Mouse (Mus musculus): Measurements from ENCODE around the gene Cacna2d2. TPM values are rescaled to one million over a fixed set of nuclear protein-coding genes. Genes with fewer than 3 reads are reported as not detected.

The Cacna2d2 gene
- polyA plus RNA-seq, 1 experiment: 0.72 TPM

- WGBS: 66% methylated on average over 12 of the region's 12 CpGs
- Histone ChIP-seq H3K4me3 (replicated peaks; ENCODE audit: extremely low read depth, low read depth, low read length) (no peak overlapping the region), H3K4me1 (ENCODE audit: control insufficient read depth, insufficient read depth, low read length) (no peaks in the 10 kb centered on the region)
- no peak for DNase-seq
- TF ChIP-seq CTCF (IDR thresholded peaks at IDR 0.05; ENCODE audit: insufficient read depth, low read length) (no peak), POLR2A (IDR thresholded peaks at IDR 0.05; ENCODE audit: borderline replicate concordance, extremely low read depth, low read depth, low read length) (no peak)
Measured at GRCm38 (mm10) chr9:107424485-107425175, 25.2 kb downstream of the Cacna2d2 start.

GRCm38 (mm10) chr9:107427876-107428275 is 28.5 kb downstream of the Cacna2d2 start:
- H3K4me3 ChIP-seq (replicated peaks; ENCODE audit: extremely low read depth, low read depth, low read length): no peak overlapping the region
- no peaks in the 10 kb centered on the region for H3K4me1 ChIP-seq (ENCODE audit: control insufficient read depth, insufficient read depth, low read length)
- TF ChIP-seq POLR2A (IDR thresholded peaks at IDR 0.05; ENCODE audit: borderline replicate concordance, extremely low read depth, low read depth, low read length): no peak
- 66% methylated on average over 7 of the region's 7 CpGs for WGBS
- DNase-seq: no peak

GRCm38 (mm10) chr9:107428451-107429186 is 29.2 kb downstream of the Cacna2d2 start:
- 42% methylated on average over 5 of the region's 5 CpGs for WGBS
- TF ChIP-seq CTCF (IDR thresholded peaks at IDR 0.05; ENCODE audit: insufficient read depth, low read length) (no peak), POLR2A (IDR thresholded peaks at IDR 0.05; ENCODE audit: borderline replicate concordance, extremely low read depth, low read depth, low read length) (no peak)
- no peak for DNase-seq
- no peaks in the 10 kb centered on the region for H3K4me1 ChIP-seq (ENCODE audit: control insufficient read depth, insufficient read depth, low read length)
- H3K4me3 ChIP-seq (replicated peaks; ENCODE audit: extremely low read depth, low read depth, low read length): no peak overlapping the region

GRCm38 (mm10) chr9:107430445-107430844 is 31.0 kb downstream of the Cacna2d2 start:
- no peak overlapping the region for H3K4me3 ChIP-seq (replicated peaks; ENCODE audit: extremely low read depth, low read depth, low read length)
- no peak for TF ChIP-seq CTCF (IDR thresholded peaks at IDR 0.05; ENCODE audit: insufficient read depth, low read length)
- no peak for TF ChIP-seq POLR2A (IDR thresholded peaks at IDR 0.05; ENCODE audit: borderline replicate concordance, extremely low read depth, low read depth, low read length)
- DNase-seq: no peak
- H3K4me1 ChIP-seq (ENCODE audit: control insufficient read depth, insufficient read depth, low read length): no peaks in the 10 kb centered on the region
- 65% methylated on average over 12 of the region's 12 CpGs for WGBS

- Histone ChIP-seq H3K4me1 (ENCODE audit: control insufficient read depth, insufficient read depth, low read length) (no peaks in the 10 kb centered on the region), H3K4me3 (replicated peaks; ENCODE audit: extremely low read depth, low read depth, low read length) (no peak overlapping the region)
- no peak for DNase-seq
- TF ChIP-seq CTCF (IDR thresholded peaks at IDR 0.05; ENCODE audit: insufficient read depth, low read length): no peak
- no peak for TF ChIP-seq POLR2A (IDR thresholded peaks at IDR 0.05; ENCODE audit: borderline replicate concordance, extremely low read depth, low read depth, low read length)
- 48% methylated on average over 3 of the region's 3 CpGs for WGBS
Measured at GRCm38 (mm10) chr9:107432546-107432945, 33.1 kb downstream of the Cacna2d2 start.

- TF ChIP-seq CTCF (IDR thresholded peaks at IDR 0.05; ENCODE audit: insufficient read depth, low read length) (no peak), POLR2A (IDR thresholded peaks at IDR 0.05; ENCODE audit: borderline replicate concordance, extremely low read depth, low read depth, low read length) (no peak)
- Histone ChIP-seq H3K4me3 (replicated peaks; ENCODE audit: extremely low read depth, low read depth, low read length) (no peak overlapping the region), H3K4me1 (ENCODE audit: control insufficient read depth, insufficient read depth, low read length) (no peaks in the 10 kb centered on the region)
- DNase-seq: no peak
- 28% methylated on average over 6 of the region's 6 CpGs for WGBS
Measured at GRCm38 (mm10) chr9:107434851-107435250, 35.4 kb downstream of the Cacna2d2 start.

GRCm38 (mm10) chr9:107435285-107435684 is 35.9 kb downstream of the Cacna2d2 start:
- no peak for DNase-seq
- TF ChIP-seq CTCF (IDR thresholded peaks at IDR 0.05; ENCODE audit: insufficient read depth, low read length) (no peak), POLR2A (IDR thresholded peaks at IDR 0.05; ENCODE audit: borderline replicate concordance, extremely low read depth, low read depth, low read length) (no peak)
- no peak overlapping the region for H3K4me3 ChIP-seq (replicated peaks; ENCODE audit: extremely low read depth, low read depth, low read length)
- 25% methylated on average over 6 of the region's 6 CpGs for WGBS
- no peaks in the 10 kb centered on the region for H3K4me1 ChIP-seq (ENCODE audit: control insufficient read depth, insufficient read depth, low read length)

GRCm38 (mm10) chr9:107442891-107443290 is 43.5 kb downstream of the Cacna2d2 start:
- H3K4me3 ChIP-seq (replicated peaks; ENCODE audit: extremely low read depth, low read depth, low read length): no peak overlapping the region
- DNase-seq: no peak
- no peaks in the 10 kb centered on the region for H3K4me1 ChIP-seq (ENCODE audit: control insufficient read depth, insufficient read depth, low read length)
- TF ChIP-seq POLR2A (IDR thresholded peaks at IDR 0.05; ENCODE audit: borderline replicate concordance, extremely low read depth, low read depth, low read length): no peak
- TF ChIP-seq CTCF (IDR thresholded peaks at IDR 0.05; ENCODE audit: insufficient read depth, low read length): no peak
- WGBS: 70% methylated on average over 4 of the region's 4 CpGs

GRCm38 (mm10) chr9:107443324-107443723 is 43.9 kb downstream of the Cacna2d2 start:
- WGBS: 58% methylated on average over 12 of the region's 12 CpGs
- H3K4me3 ChIP-seq (replicated peaks; ENCODE audit: extremely low read depth, low read depth, low read length): no peak overlapping the region
- no peaks in the 10 kb centered on the region for H3K4me1 ChIP-seq (ENCODE audit: control insufficient read depth, insufficient read depth, low read length)
- no peak for TF ChIP-seq POLR2A (IDR thresholded peaks at IDR 0.05; ENCODE audit: borderline replicate concordance, extremely low read depth, low read depth, low read length)
- TF ChIP-seq CTCF (IDR thresholded peaks at IDR 0.05; ENCODE audit: insufficient read depth, low read length): no peak
- DNase-seq: no peak

- no peak for DNase-seq
- H3K4me3 ChIP-seq (replicated peaks; ENCODE audit: extremely low read depth, low read depth, low read length): no peak overlapping the region
- WGBS: 67% methylated on average over 4 of the region's 6 CpGs
- no peaks in the 10 kb centered on the region for H3K4me1 ChIP-seq (ENCODE audit: control insufficient read depth, insufficient read depth, low read length)
- TF ChIP-seq POLR2A (IDR thresholded peaks at IDR 0.05; ENCODE audit: borderline replicate concordance, extremely low read depth, low read depth, low read length) (no peak), CTCF (IDR thresholded peaks at IDR 0.05; ENCODE audit: insufficient read depth, low read length) (no peak)
Measured at GRCm38 (mm10) chr9:107445011-107445471, 45.6 kb downstream of the Cacna2d2 start.
